Mouse (Mus musculus) liver, embryonic 16.5 days (tissue): Measurements from ENCODE around the gene Qrich1. TPM values are rescaled to one million over a fixed set of nuclear protein-coding genes. Genes with fewer than 3 reads are reported as not detected.
"Not testable (repeated sequence)": the region's sequence is repeated elsewhere in the genome, so short reads cannot be mapped to it uniquely, and the experiment has no call there.

Experiments used
- ATAC-seq: fragments of 200-750 bp; cut with Nextera tagmentation; 2 replicates; pipeline ENCODE4 v1.8.0; 2017; ENCODE audit warnings: low read depth, mild to moderate bottlenecking, moderate number of reproducible peaks, moderate library complexity
- H3K27ac ChIP-seq: fragments of 300-500 bp; sonication (generic); 2 replicates; pipeline ENCODE4 v1.5.1; 2014; ENCODE audit warnings: mild to moderate bottlenecking, low read length
- H3K27me3 ChIP-seq: fragments of 300-500 bp; sonication (generic); 2 replicates; pipeline ENCODE4 v1.6.1; 2014; ENCODE audit warnings: low read depth, low read length, mixed read lengths; ENCODE audit not compliant: control insufficient read depth, insufficient read depth
- H3K36me3 ChIP-seq: fragments of 300-500 bp; sonication (generic); 2 replicates; pipeline ENCODE4 v1.6.1; 2014; ENCODE audit warnings: mild to moderate bottlenecking; ENCODE audit not compliant: control insufficient read depth, insufficient read depth
- H3K4me1 ChIP-seq: fragments of 300-500 bp; sonication (generic); 2 replicates; pipeline ENCODE4 v1.6.1; 2014; ENCODE audit warnings: low read depth, low read length, mixed read lengths; ENCODE audit not compliant: control insufficient read depth
- H3K4me2 ChIP-seq: fragments of 300-500 bp; sonication (generic); 2 replicates; pipeline ENCODE4 v1.6.1; 2014; ENCODE audit warnings: low read depth, low read length, mixed read lengths
- H3K4me3 ChIP-seq: fragments of 300-500 bp; sonication (generic); 2 replicates; pipeline ENCODE4 v1.5.1; 2014; ENCODE audit warnings: low read depth, mild to moderate bottlenecking, low read length
- H3K9ac ChIP-seq: fragments of 300-500 bp; sonication (generic); 2 replicates; pipeline ENCODE4 v1.6.1; 2014; ENCODE audit warnings: low read depth, low read length
- H3K9me3 ChIP-seq: fragments of 300-500 bp; sonication (generic); replicated peaks from 2 replicates; pipeline ENCODE4 v1.6.1; 2016; ENCODE audit warnings: low read length; ENCODE audit not compliant: control insufficient read depth
- WGBS: fragments of 180-500 bp; shearing (Covaris S2); extraction: QIAGEN DNeasy Blood & Tissue Kit; methylation state at CpG from one replicate; pipeline ENCODE4 v1.1.7; 2014; ENCODE audit not compliant: insufficient replicate concordance; 5-methylcytosine and 5-hydroxymethylcytosine counted together
- polyA plus RNA-seq: library from polyadenylated mRNA; unstranded; fragments of >200 nt; fragmentation: Nextera tagmentation; extraction: Ambion mirVana; gene quantifications from 2 replicates; pipeline ENCODE4 v1.2.1, GENCODE M21; 2015

Gene Qrich1
- polyA plus RNA-seq, 1 experiment from 2014 or later: 44.2 TPM

DNA sequence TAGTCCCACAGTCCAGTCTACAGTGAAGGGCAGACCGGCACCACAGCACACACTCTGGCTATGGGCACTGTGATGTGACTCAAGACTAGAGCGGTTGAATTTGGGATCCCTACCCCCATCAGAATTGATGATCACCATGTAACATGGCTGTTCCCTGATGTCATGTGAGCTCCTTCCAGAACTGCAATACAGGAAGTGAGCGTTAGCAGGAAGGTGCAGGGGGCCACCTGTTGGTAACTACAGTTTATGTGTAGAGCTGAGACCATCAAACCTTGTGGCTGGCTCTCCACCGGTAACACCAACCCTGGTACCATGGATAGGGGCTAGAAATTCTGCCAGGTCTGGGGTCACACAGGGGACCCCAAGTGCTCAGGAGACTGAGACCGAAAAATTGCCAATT is 72.6 kb downstream of the Qrich1 start:
- H3K27me3 ChIP-seq: no peaks in the 10 kb centered on the region
- no peaks in the 10 kb centered on the region for H3K9me3 ChIP-seq
- 60% methylated on average over 5 of the region's 5 CpGs for WGBS
- H3K4me1 ChIP-seq: peaks cover 3% of the 10 kb centered on the region
- H3K9ac ChIP-seq: no peak overlapping the region
- no peak overlapping the region for H3K4me2 ChIP-seq
- ATAC-seq: no peak
- no peaks in the 10 kb centered on the region for H3K36me3 ChIP-seq
- no peak overlapping the region for H3K4me3 ChIP-seq
- no peak overlapping the region for H3K27ac ChIP-seq

DNA sequence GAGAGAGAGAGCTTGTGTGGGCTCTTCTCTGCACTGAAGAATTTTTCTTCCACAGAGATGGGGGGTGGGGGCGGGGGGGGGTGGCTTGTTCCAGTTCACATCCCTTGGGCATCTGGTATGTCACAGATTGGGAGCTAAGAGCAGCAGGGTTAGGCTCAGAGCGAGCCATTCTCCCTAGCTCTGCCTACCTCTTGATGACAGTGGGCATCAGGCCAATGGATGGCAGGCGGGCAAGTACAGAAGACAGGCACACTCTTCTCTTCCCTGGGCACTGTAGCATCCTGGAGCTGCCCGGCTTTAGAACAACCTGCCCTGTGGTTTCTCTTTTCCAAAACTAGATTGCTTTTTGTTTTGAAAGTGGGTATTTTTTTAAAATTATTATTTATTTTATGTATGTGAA is 74.9 kb downstream of the Qrich1 start:
- peaks cover 5% of the 10 kb centered on the region for H3K4me1 ChIP-seq
- H3K27ac ChIP-seq: no peak overlapping the region
- H3K4me2 ChIP-seq: no peak overlapping the region
- H3K27me3 ChIP-seq: no peaks in the 10 kb centered on the region; the same call in 1 of the 2 replicates
- H3K9me3 ChIP-seq: no peaks in the 10 kb centered on the region
- no peak overlapping the region for H3K4me3 ChIP-seq
- ATAC-seq: no peak
- WGBS: 75% methylated on average over 4 of the region's 4 CpGs
- no peaks in the 10 kb centered on the region for H3K36me3 ChIP-seq
- H3K9ac ChIP-seq: no peak overlapping the region

DNA sequence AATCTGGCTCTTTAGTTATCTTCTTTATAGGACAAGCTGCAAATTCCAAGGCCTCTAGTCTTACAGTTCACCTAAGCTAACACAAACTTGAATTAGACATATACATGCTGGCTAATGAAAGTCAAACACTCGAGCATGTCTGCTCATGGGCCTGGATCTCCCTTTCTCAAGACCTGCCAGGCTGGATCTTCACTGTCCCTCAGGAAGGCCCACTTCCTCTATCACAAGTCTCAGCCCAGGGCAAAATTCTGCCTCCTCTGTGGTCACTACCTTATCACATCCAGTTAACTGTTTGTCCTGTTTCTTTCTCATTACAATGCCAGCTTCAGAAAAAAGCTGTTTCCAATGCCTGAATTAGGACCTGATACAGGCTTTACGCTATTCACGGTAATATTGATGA is 77.7 kb downstream of the Qrich1 start:
- Histone ChIP-seq H3K27ac (no peak overlapping the region), H3K4me1 (peaks cover 15% of the 10 kb centered on the region), H3K27me3 (peaks cover 13% of the 10 kb centered on the region), H3K4me2 (no peak overlapping the region), H3K9me3 (no peaks in the 10 kb centered on the region), H3K9ac (no peak overlapping the region), H3K4me3 (no peak overlapping the region), H3K36me3 (no peaks in the 10 kb centered on the region)
- WGBS: 36% methylated on average over 3 of the region's 3 CpGs
- no peak for ATAC-seq

DNA sequence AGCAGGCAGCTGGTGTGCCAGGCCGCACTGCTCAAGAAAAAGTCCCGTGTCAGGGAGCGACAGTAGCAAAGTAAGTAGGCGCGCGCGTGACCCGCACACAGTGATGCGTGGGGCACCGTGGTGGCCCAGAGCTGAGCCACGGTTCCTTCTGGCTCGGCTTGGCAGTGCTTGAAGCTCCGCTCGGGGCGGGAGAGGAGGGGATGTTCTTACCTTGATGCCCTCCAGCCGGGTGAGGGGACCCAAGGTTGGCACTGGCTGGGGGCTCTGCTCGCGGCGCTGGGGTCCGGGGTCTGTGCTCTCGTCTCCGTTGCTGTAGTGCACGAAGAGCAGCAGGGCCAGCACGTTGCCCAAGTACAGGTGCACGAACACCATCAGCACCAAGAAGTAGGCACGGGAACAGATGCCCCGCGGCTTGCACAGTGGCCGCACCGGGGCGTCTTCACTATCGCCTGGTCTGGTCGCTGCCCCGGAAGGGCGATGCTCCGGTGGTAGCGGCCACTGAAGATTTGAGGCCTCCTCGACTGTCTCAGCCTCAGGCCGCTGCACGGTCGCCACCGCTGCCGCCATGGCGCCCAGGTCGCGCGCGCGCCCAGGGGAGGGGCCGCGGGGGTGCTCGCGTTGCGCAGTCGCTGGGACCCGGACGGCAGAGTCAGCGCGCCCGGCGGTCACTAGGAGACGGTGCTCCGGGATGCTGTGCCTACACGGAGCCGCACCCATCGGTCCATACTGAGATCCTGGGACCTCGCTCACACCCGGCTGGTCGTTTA is 80.6 kb downstream of the Qrich1 start, which contains the start of gene P4htm:
Gene P4htm, minus strand, starts transcription at position 670 of the 767 bp plus-strand sequence.
- peak within 1 kb of the TSS; percentile 84 for H3K4me2 ChIP-seq
- H3K9me3 ChIP-seq: no peaks in the 10 kb centered on the region
- no peak within 1 kb of the TSS for H3K27ac ChIP-seq
- 6% methylated on average over 67 of the region's 69 CpGs for WGBS
- peak; percentile 59; the same call in 1 of the 2 replicates for ATAC-seq
- H3K4me3 ChIP-seq: peak within 1 kb of the TSS; percentile 66
- peaks cover 13% of the 10 kb centered on the region for H3K27me3 ChIP-seq
- peak within 1 kb of the TSS; percentile 35 for H3K9ac ChIP-seq
- peaks cover 15% of the 10 kb centered on the region for H3K4me1 ChIP-seq
- H3K36me3 ChIP-seq: no peaks in the 10 kb centered on the region

DNA sequence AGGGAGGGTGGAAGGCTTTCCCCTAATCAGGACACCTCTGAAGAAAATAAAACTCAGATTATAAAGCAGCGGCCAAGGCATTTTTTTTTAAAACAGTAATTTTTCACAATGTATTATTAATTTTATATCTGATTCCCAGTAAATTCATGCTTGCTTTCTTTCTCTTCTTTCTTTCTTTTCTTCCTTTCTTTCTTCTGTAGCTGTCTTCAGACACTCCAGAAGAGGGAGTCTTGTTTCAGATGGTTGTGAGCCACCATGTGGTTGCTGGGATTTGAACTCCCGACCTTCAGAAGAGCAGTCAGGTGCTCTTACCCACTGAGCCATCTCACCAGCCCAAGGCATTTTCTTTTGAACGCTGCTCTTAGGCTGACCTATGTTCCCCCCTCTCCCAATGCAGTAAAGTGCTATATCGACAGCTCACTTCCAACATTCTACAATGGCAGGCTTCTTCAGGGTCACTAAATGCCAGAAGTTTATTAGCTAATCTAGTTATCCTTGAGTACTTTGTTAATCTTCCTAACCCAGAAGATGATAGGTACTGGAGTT is 82.5 kb downstream of the Qrich1 start:
- ATAC-seq: no peak
- Histone ChIP-seq H3K4me3 (no peak overlapping the region), H3K27ac (no peak overlapping the region), H3K36me3 (no peaks in the 10 kb centered on the region), H3K27me3 (peaks cover 13% of the 10 kb centered on the region), H3K9me3 (no peaks in the 10 kb centered on the region), H3K9ac (no peak overlapping the region), H3K4me2 (no peak overlapping the region), H3K4me1 (peaks cover 15% of the 10 kb centered on the region)
- WGBS: 67% methylated on average over 4 of the region's 4 CpGs

DNA sequence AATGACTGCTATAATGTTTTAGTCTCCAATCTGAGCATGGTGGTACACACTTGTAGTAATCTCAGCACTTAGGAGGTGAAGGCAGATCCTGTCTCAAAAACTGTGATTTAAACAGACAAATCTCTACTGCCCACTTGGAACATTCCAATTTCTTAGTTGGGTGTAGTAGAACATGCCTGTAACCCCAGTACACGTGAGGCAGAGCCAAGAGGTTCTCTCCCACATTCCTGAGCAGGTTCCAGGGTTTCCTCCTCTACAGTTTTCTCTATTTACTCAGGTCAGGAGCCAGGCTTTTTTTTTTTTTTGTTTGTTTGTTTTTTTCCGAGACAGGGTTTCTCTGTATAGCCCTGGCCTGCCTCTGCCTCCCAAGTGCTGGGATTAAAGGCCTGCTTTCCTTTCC is 83.4 kb downstream of the Qrich1 start:
- H3K4me3 ChIP-seq: no peak overlapping the region
- ATAC-seq: 0 out of 2 replicates have a peak, but pooled peaks have one; percentile 27
- H3K9ac ChIP-seq: no peak overlapping the region
- peaks cover 13% of the 10 kb centered on the region for H3K27me3 ChIP-seq
- peaks cover 15% of the 10 kb centered on the region for H3K4me1 ChIP-seq
- WGBS: 62% methylated on average over 2 of the region's 2 CpGs
- H3K4me2 ChIP-seq: no peak overlapping the region
- no peak overlapping the region for H3K27ac ChIP-seq
- no peaks in the 10 kb centered on the region for H3K9me3 ChIP-seq
- peaks cover 4% of the 10 kb centered on the region for H3K36me3 ChIP-seq

DNA sequence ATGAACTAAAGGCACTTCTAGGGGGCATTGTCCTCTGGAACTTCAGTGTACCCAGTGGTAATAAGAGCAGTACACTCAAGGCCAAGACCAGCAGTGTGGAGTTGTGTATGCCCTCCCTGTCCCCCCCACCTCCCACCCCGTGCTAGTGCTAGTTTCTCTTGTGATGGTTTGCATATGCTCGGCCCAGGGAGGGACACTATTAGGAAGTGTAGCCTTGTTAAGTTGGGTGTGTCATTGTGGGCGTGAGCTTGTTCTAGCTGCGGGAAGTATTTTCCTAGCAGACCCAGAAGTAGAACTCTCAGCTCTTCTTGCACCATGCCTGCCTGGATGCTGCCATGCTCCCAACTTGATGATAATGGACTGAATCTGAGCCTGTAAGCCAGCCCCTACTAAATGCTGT is 85.4 kb downstream of the Qrich1 start:
- H3K36me3 ChIP-seq: peaks cover 18% of the 10 kb centered on the region
- H3K4me2 ChIP-seq: no peak overlapping the region
- WGBS: 59% methylated on average over 4 of the region's 4 CpGs
- H3K9me3 ChIP-seq: no peaks in the 10 kb centered on the region
- H3K4me1 ChIP-seq: peaks cover 8% of the 10 kb centered on the region
- H3K27ac ChIP-seq: no peak overlapping the region
- H3K9ac ChIP-seq: no peak overlapping the region
- ATAC-seq: no peak
- H3K27me3 ChIP-seq: peaks cover 9% of the 10 kb centered on the region
- no peak overlapping the region for H3K4me3 ChIP-seq

DNA sequence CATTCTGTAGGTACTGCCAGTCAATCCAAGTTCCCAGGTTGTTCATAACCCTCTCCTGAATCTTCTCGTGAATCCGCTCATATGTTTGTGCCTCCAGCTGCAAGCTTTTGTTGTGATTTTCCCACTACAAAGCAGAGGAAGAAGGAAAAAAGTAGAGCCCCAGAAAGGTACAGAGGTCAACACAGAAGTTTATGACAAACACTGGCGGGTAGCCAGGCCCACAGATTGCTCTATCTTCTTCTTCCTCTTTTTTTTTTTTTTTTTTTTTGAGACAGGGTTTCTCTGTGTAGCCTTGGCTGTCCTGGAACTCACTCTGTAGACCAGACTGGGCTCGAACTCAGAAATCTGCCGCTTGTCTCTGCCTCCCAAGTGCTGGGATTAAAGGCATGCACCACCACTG is 91.3 kb downstream of the Qrich1 start:
- H3K4me1 ChIP-seq, ATAC-seq, H3K9ac ChIP-seq, H3K4me3 ChIP-seq, H3K9me3 ChIP-seq, H3K27ac ChIP-seq, H3K4me2 ChIP-seq, H3K27me3 ChIP-seq: not testable (repeated sequence)
- 82% methylated on average over 5 of the region's 5 CpGs for WGBS
- H3K36me3 ChIP-seq: peaks cover 57% of the 10 kb centered on the region

DNA sequence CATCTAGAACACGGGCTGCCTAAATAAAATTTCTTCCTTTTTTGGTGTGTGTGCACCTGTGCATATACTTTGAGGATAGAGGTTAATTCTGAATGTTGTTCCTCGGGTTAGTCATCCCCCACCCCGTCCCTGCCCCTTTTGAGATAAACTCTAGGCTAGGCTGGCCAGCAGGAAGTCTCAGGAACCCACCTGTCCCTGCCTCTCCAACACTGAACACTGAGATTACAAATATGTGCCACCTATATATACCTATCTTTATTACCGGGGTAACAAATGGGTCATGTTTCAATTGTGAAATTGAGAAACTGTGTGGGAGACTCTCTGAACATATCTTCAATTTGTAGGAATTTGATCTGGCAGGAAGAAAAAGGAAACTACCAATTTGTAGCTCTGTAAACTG is 92.3 kb downstream of the Qrich1 start:
- H3K4me2 ChIP-seq: no peak overlapping the region
- ATAC-seq: no peak
- 67% methylated on average over 4 of the region's 4 CpGs for WGBS
- H3K4me3 ChIP-seq: no peak overlapping the region
- peaks cover 64% of the 10 kb centered on the region for H3K36me3 ChIP-seq
- no peaks in the 10 kb centered on the region for H3K27me3 ChIP-seq
- H3K4me1 ChIP-seq: peaks cover 6% of the 10 kb centered on the region; the same call in 1 of the 2 replicates
- H3K9me3 ChIP-seq: no peaks in the 10 kb centered on the region
- H3K9ac ChIP-seq: no peak overlapping the region
- no peak overlapping the region for H3K27ac ChIP-seq
